Mouse (Mus musculus): Measurements from ENCODE around the gene Gadd45gip1. TPM values are rescaled to one million over a fixed set of nuclear protein-coding genes. Genes with fewer than 3 reads are reported as not detected.
"Not testable (repeated sequence)": the region's sequence is repeated elsewhere in the genome, so short reads cannot be mapped to it uniquely, and the experiment has no call there.

Gadd45gip1 gene
- polyA plus RNA-seq, 1 experiment from 2014 or later: 71.0 TPM

GRCm38 (mm10) chr8:84814555-84815441 is 16.5 kb upstream of the Gadd45gip1 start:
- Histone ChIP-seq H3K4me2 (peak overlapping the region; percentile 5; the same call in 1 of the 2 replicates), H3K9me3 (replicated peaks) (no peaks in the 10 kb centered on the region), H3K9ac (no peak overlapping the region), H3K36me3 (no peaks in the 10 kb centered on the region), H3K27me3 (replicated peaks) (peaks cover 40% of the 10 kb centered on the region), H3K4me1 (peaks cover 43% of the 10 kb centered on the region), H3K4me3 (no peak overlapping the region), H3K27ac (no peak overlapping the region)
- 47% methylated on average over 19 of the region's 19 CpGs for WGBS (ENCODE audit: insufficient replicate concordance)
- ATAC-seq: peak; percentile 4; the same call in 1 of the 2 replicates

GRCm38 (mm10) chr8:84815547-84815946 is 15.8 kb upstream of the Gadd45gip1 start:
- Histone ChIP-seq H3K9ac (no peak overlapping the region), H3K4me2 (peak overlapping the region; percentile 5; the same call in 1 of the 2 replicates), H3K27ac (no peak overlapping the region), H3K4me1 (peaks cover 36% of the 10 kb centered on the region), H3K27me3 (replicated peaks) (peaks cover 39% of the 10 kb centered on the region), H3K9me3 (replicated peaks) (no peaks in the 10 kb centered on the region), H3K4me3 (no peak overlapping the region), H3K36me3 (no peaks in the 10 kb centered on the region)
- 13% methylated on average over 9 of the region's 9 CpGs for WGBS (ENCODE audit: insufficient replicate concordance)
- ATAC-seq: peak; percentile 80

- WGBS (ENCODE audit: insufficient replicate concordance): 71% methylated on average over 17 of the region's 17 CpGs
- ATAC-seq: no peak
- no peak overlapping the region for H3K9ac ChIP-seq
- no peak overlapping the region for H3K4me3 ChIP-seq
- H3K36me3 ChIP-seq: no peaks in the 10 kb centered on the region
- peaks cover 34% of the 10 kb centered on the region for H3K27me3 ChIP-seq (replicated peaks)
- H3K9me3 ChIP-seq (replicated peaks): no peaks in the 10 kb centered on the region
- peaks cover 30% of the 10 kb centered on the region for H3K4me1 ChIP-seq
- no peak overlapping the region for H3K27ac ChIP-seq
- no peak overlapping the region for H3K4me2 ChIP-seq
These were observed 15.2 kb upstream of the Gadd45gip1 start for GRCm38 (mm10) chr8:84816117-84816516.

GRCm38 (mm10) chr8:84822723-84823122 is 8.6 kb upstream of the Gadd45gip1 start, which contains the start of gene Dand5:
TSS of gene Dand5 (minus strand) at chr8:84822823.
- no peaks in the 10 kb centered on the region for H3K9me3 ChIP-seq (replicated peaks)
- no peak within 1 kb of the TSS for H3K4me3 ChIP-seq
- peaks cover 53% of the 10 kb centered on the region for H3K4me1 ChIP-seq
- no peak for ATAC-seq
- no peak within 1 kb of the TSS for H3K27ac ChIP-seq
- H3K4me2 ChIP-seq: peak within 1 kb of the TSS; percentile 51
- no peaks in the 10 kb centered on the region for H3K36me3 ChIP-seq
- WGBS (ENCODE audit: insufficient replicate concordance): 57% methylated on average over 3 of the region's 3 CpGs
- no peaks in the 10 kb centered on the region for H3K27me3 ChIP-seq (replicated peaks)
- no peak within 1 kb of the TSS for H3K9ac ChIP-seq

GRCm38 (mm10) chr8:84823653-84824052 is 7.7 kb upstream of the Gadd45gip1 start:
- Histone ChIP-seq H3K27me3 (replicated peaks) (no peaks in the 10 kb centered on the region), H3K4me1 (peaks cover 53% of the 10 kb centered on the region), H3K36me3 (no peaks in the 10 kb centered on the region), H3K9me3 (replicated peaks) (no peaks in the 10 kb centered on the region), H3K9ac (0 out of 2 replicates have a peak overlapping the region, but pooled peaks have one; percentile 3), H3K4me3 (no peak overlapping the region), H3K27ac (no peak overlapping the region), H3K4me2 (peak overlapping the region; percentile 51)
- ATAC-seq: peak; percentile 65
- 4% methylated on average over 18 of the region's 18 CpGs for WGBS (ENCODE audit: insufficient replicate concordance)

- 27% methylated on average over 4 of the region's 4 CpGs for WGBS (ENCODE audit: insufficient replicate concordance)
- Histone ChIP-seq H3K9ac (peak overlapping the region; percentile 46), H3K9me3 (replicated peaks) (no peaks in the 10 kb centered on the region), H3K4me3 (0 out of 2 replicates have a peak overlapping the region, but pooled peaks have one; percentile 7), H3K4me2 (peak overlapping the region; percentile 51), H3K27ac (peak overlapping the region; percentile 81), H3K27me3 (replicated peaks) (no peaks in the 10 kb centered on the region), H3K4me1 (peaks cover 59% of the 10 kb centered on the region), H3K36me3 (0 out of 2 replicates have a peak, but pooled peaks cover 5% of the 10 kb centered on the region)
- ATAC-seq: peak; percentile 53
These were observed 5.7 kb upstream of the Gadd45gip1 start for GRCm38 (mm10) chr8:84825636-84826035.

GRCm38 (mm10) chr8:84826518-84826917 is 4.8 kb upstream of the Gadd45gip1 start:
- not testable (repeated sequence) for H3K36me3 ChIP-seq; H3K4me3 ChIP-seq; H3K27ac ChIP-seq; H3K9me3 ChIP-seq (replicated peaks); H3K27me3 ChIP-seq (replicated peaks)
- H3K4me2 ChIP-seq: peak overlapping the region; percentile 51; the same call in 1 of the 2 replicates
- peak overlapping the region; percentile 22; the same call in 1 of the 2 replicates for H3K9ac ChIP-seq
- peaks cover 63% of the 10 kb centered on the region for H3K4me1 ChIP-seq
- peak; percentile 59 for ATAC-seq
- 37% methylated on average over 2 of the region's 2 CpGs for WGBS (ENCODE audit: insufficient replicate concordance)

GRCm38 (mm10) chr8:84832034-84832717 is 854 bp downstream of the Gadd45gip1 start:
- under 1% methylated on average over 59 of the region's 59 CpGs for WGBS (ENCODE audit: insufficient replicate concordance)

GRCm38 (mm10) chr8:84832759-84833742 is 1.7 kb downstream of the Gadd45gip1 start:
- H3K9ac ChIP-seq: peak overlapping the region; percentile 99
- H3K4me1 ChIP-seq: peaks cover 64% of the 10 kb centered on the region
- peak overlapping the region; percentile 97 for H3K4me3 ChIP-seq
- no peaks in the 10 kb centered on the region for H3K27me3 ChIP-seq (replicated peaks)
- WGBS (ENCODE audit: insufficient replicate concordance): 38% methylated on average over 10 of the region's 10 CpGs
- H3K36me3 ChIP-seq: peaks cover 53% of the 10 kb centered on the region
- no peak for ATAC-seq
- H3K4me2 ChIP-seq: peak overlapping the region; percentile 79
- peak overlapping the region; percentile 96 for H3K27ac ChIP-seq
- no peaks in the 10 kb centered on the region for H3K9me3 ChIP-seq (replicated peaks)

More at GRCm38 (mm10) chr8:84832034-84832717, 854 bp downstream of the Gadd45gip1 start:
- H3K36me3 ChIP-seq: peaks cover 45% of the 10 kb centered on the region
- H3K9me3 ChIP-seq (replicated peaks): no peaks in the 10 kb centered on the region
- peak overlapping the region; percentile 99 for H3K9ac ChIP-seq
- peak overlapping the region; percentile 97 for H3K4me3 ChIP-seq
- H3K4me1 ChIP-seq: peaks cover 58% of the 10 kb centered on the region
- peak overlapping the region; percentile 79 for H3K4me2 ChIP-seq
- ATAC-seq: peak; percentile 82
- no peaks in the 10 kb centered on the region for H3K27me3 ChIP-seq (replicated peaks)
- H3K27ac ChIP-seq: peak overlapping the region; percentile 96

- peak overlapping the region; percentile 79 for H3K4me2 ChIP-seq
- no peaks in the 10 kb centered on the region for H3K27me3 ChIP-seq (replicated peaks)
- peaks cover 65% of the 10 kb centered on the region for H3K36me3 ChIP-seq
- no peaks in the 10 kb centered on the region for H3K9me3 ChIP-seq (replicated peaks)
- H3K4me1 ChIP-seq: peaks cover 76% of the 10 kb centered on the region
- peak overlapping the region; percentile 97 for H3K4me3 ChIP-seq
- H3K9ac ChIP-seq: peak overlapping the region; percentile 99
- no peak for ATAC-seq
- H3K27ac ChIP-seq: peak overlapping the region; percentile 96
- WGBS (ENCODE audit: insufficient replicate concordance): 82% methylated on average over 19 of the region's 19 CpGs
These were observed 2.9 kb downstream of the Gadd45gip1 start for GRCm38 (mm10) chr8:84834002-84834865.

Measured in liver, embryonic 12.5 days (tissue).